Mouse (Mus musculus): ENCODE results near the gene Tcp10b. TPM values are rescaled to one million over a fixed set of nuclear protein-coding genes. Genes with fewer than 3 reads are reported as not detected.
"Not testable (repeated sequence)": the region's sequence is repeated elsewhere in the genome, so short reads cannot be mapped to it uniquely, and the experiment has no call there.

The Tcp10b gene
- polyA plus RNA-seq, 1 experiment from 2014 or later = 0.06 TPM

GRCm38 (mm10) chr17:13106563-13106962, 45.7 kb downstream of the Tcp10b start:
- not testable (repeated sequence) for H3K9ac ChIP-seq; ATAC-seq (ENCODE audit: insufficient read depth, low FRiP score, low read depth)
- 75% methylated on average over 5 of the region's 5 CpGs for WGBS

GRCm38 (mm10) chr17:13112504-13113291, 51.8 kb downstream of the Tcp10b start:
- not testable (repeated sequence) for H3K4me2 ChIP-seq; ATAC-seq (ENCODE audit: insufficient read depth, low FRiP score, low read depth); H3K4me3 ChIP-seq (replicated peaks); H3K27me3 ChIP-seq (replicated peaks); H3K27ac ChIP-seq; H3K9ac ChIP-seq; H3K9me3 ChIP-seq; H3K4me1 ChIP-seq; H3K36me3 ChIP-seq
- 58% methylated on average over 3 of the region's 9 CpGs for WGBS

More at GRCm38 (mm10) chr17:13106563-13106962, 45.7 kb downstream of the Tcp10b start:
- not testable (repeated sequence) for H3K4me1 ChIP-seq; H3K9me3 ChIP-seq; H3K4me2 ChIP-seq; H3K27ac ChIP-seq; H3K36me3 ChIP-seq; H3K4me3 ChIP-seq (replicated peaks); H3K27me3 ChIP-seq (replicated peaks)

- not testable (repeated sequence) for H3K9ac ChIP-seq; H3K36me3 ChIP-seq; H3K4me2 ChIP-seq; ATAC-seq (ENCODE audit: insufficient read depth, low FRiP score, low read depth); H3K27ac ChIP-seq; H3K4me1 ChIP-seq; H3K9me3 ChIP-seq; H3K27me3 ChIP-seq (replicated peaks); H3K4me3 ChIP-seq (replicated peaks)
- 94% methylated on average over 2 of the region's 5 CpGs for WGBS
Observed at GRCm38 (mm10) chr17:13123308-13124038, 62.6 kb downstream of the Tcp10b start.

GRCm38 (mm10) chr17:13124241-13124640, 63.3 kb downstream of the Tcp10b start:
- not testable (repeated sequence) for H3K27ac ChIP-seq; H3K9ac ChIP-seq; H3K4me3 ChIP-seq (replicated peaks); H3K4me1 ChIP-seq; H3K36me3 ChIP-seq; H3K27me3 ChIP-seq (replicated peaks); H3K4me2 ChIP-seq; H3K9me3 ChIP-seq; ATAC-seq (ENCODE audit: insufficient read depth, low FRiP score, low read depth)
- WGBS = 38% methylated on average over 2 of the region's 3 CpGs

- not testable (repeated sequence) for H3K9ac ChIP-seq; H3K4me2 ChIP-seq; ATAC-seq (ENCODE audit: insufficient read depth, low FRiP score, low read depth); H3K36me3 ChIP-seq; H3K4me1 ChIP-seq; H3K9me3 ChIP-seq; H3K27me3 ChIP-seq (replicated peaks); H3K4me3 ChIP-seq (replicated peaks); H3K27ac ChIP-seq
- WGBS = no CpG with 5 or more reads among the region's 3 CpGs
Observed at GRCm38 (mm10) chr17:13129324-13129723, 68.4 kb downstream of the Tcp10b start.

GRCm38 (mm10) chr17:13129737-13130465, 69.0 kb downstream of the Tcp10b start:
- not testable (repeated sequence) for H3K4me2 ChIP-seq; H3K4me1 ChIP-seq; H3K27ac ChIP-seq; H3K9me3 ChIP-seq; H3K36me3 ChIP-seq; H3K4me3 ChIP-seq (replicated peaks); H3K9ac ChIP-seq; H3K27me3 ChIP-seq (replicated peaks); ATAC-seq (ENCODE audit: insufficient read depth, low FRiP score, low read depth)
- WGBS = 73% methylated on average over 9 of the region's 11 CpGs

- not testable (repeated sequence) for ATAC-seq (ENCODE audit: insufficient read depth, low FRiP score, low read depth); H3K4me2 ChIP-seq; H3K4me3 ChIP-seq (replicated peaks); H3K9me3 ChIP-seq; H3K27ac ChIP-seq; H3K9ac ChIP-seq; H3K27me3 ChIP-seq (replicated peaks); H3K36me3 ChIP-seq; H3K4me1 ChIP-seq
- 73% methylated on average over 3 of the region's 4 CpGs for WGBS
Observed at GRCm38 (mm10) chr17:13131710-13132109, 70.8 kb downstream of the Tcp10b start, which contains the start of gene Unc93a. Gene Unc93a, minus strand, starts transcription at chr17:13131810.

Other genes starting within 250 kb of the Tcp10b start
- 0.82 and 1.2 TPM in 2 replicates for gene Mas1, start 193.0 kb upstream of the Tcp10b start, polyA plus RNA-seq (2015; fragmentation: Nextera tagmentation; extraction: Ambion mirVana)
- gene Mrgprh, start 185.1 kb upstream of the Tcp10b start, polyA plus RNA-seq (2015; fragmentation: Nextera tagmentation; extraction: Ambion mirVana) = 0.06 TPM in 1 of 2 replicates, not detected in the other
- 1.0 and 1.3 TPM in 2 replicates for gene Pnldc1, start 150.9 kb upstream of the Tcp10b start, polyA plus RNA-seq (2015; fragmentation: Nextera tagmentation; extraction: Ambion mirVana)
- gene Tcp1, start 145.4 kb upstream of the Tcp10b start, polyA plus RNA-seq (2015; fragmentation: Nextera tagmentation; extraction: Ambion mirVana) = 369 and 399 TPM in 2 replicates
- gene Mrpl18, start 144.8 kb upstream of the Tcp10b start, polyA plus RNA-seq (2015; fragmentation: Nextera tagmentation; extraction: Ambion mirVana) = 147 and 163 TPM in 2 replicates
- 1.2 and 1.6 TPM in 2 replicates for gene Acat3, start 120.5 kb upstream of the Tcp10b start, polyA plus RNA-seq (2015; fragmentation: Nextera tagmentation; extraction: Ambion mirVana)
- 146 and 154 TPM in 2 replicates for gene Acat2, start 100.4 kb upstream of the Tcp10b start, polyA plus RNA-seq (2015; fragmentation: Nextera tagmentation; extraction: Ambion mirVana)
- 119 and 122 TPM in 2 replicates for gene Wtap, start 66.9 kb upstream of the Tcp10b start, polyA plus RNA-seq (2015; fragmentation: Nextera tagmentation; extraction: Ambion mirVana)
- 139 and 140 TPM in 2 replicates for gene Sod2, start 54.3 kb upstream of the Tcp10b start, polyA plus RNA-seq (2015; fragmentation: Nextera tagmentation; extraction: Ambion mirVana)
- not detected in 2 replicates for gene Gpr31b, start 8.8 kb upstream of the Tcp10b start, polyA plus RNA-seq (2015; fragmentation: Nextera tagmentation; extraction: Ambion mirVana)
- gene Unc93a, start 70.7 kb downstream of the Tcp10b start, polyA plus RNA-seq (2015; fragmentation: Nextera tagmentation; extraction: Ambion mirVana) = not detected in 2 replicates
- not detected in 2 replicates for gene Smok2a, start 160.1 kb downstream of the Tcp10b start, polyA plus RNA-seq (2015; fragmentation: Nextera tagmentation; extraction: Ambion mirVana)
- gene Smok2b, start 169.2 kb downstream of the Tcp10b start, polyA plus RNA-seq (2015; fragmentation: Nextera tagmentation; extraction: Ambion mirVana) = not detected in 2 replicates

All from stomach, embryonic 15.5 days (tissue).